Mouse (Mus musculus) bone marrow macrophage, adult 2 months (primary cell): ENCODE data around the gene Bzw1. TPM values are rescaled to one million over a fixed set of nuclear protein-coding genes. Genes with fewer than 3 reads are reported as not detected.

Experiments used
- H3K27ac ChIP-seq: 2 replicates; pipeline ENCODE4 v1.5.1; 2012; ENCODE audit warnings: low read depth, low read length; ENCODE audit not compliant: insufficient read depth
- H3K4me1 ChIP-seq: 2 replicates; pipeline ENCODE4 v1.6.1; 2012; ENCODE audit warnings: low read length; ENCODE audit not compliant: control insufficient read depth, insufficient read depth
- H3K4me3 ChIP-seq: 2 replicates; pipeline ENCODE4 v1.5.1; 2012; ENCODE audit warnings: mild to moderate bottlenecking, low read length, moderate library complexity; ENCODE audit not compliant: insufficient read depth
- CTCF ChIP-seq: IDR thresholded peaks from 2 replicates; pipeline ENCODE4 v1.5.1; 2012; ENCODE audit warnings: low read depth, mild to moderate bottlenecking, low read length, moderate library complexity
- POLR2A ChIP-seq: IDR thresholded peaks from 2 replicates; pipeline ENCODE4 v1.6.1; 2012; ENCODE audit warnings: mild to moderate bottlenecking, low read depth, low read length, borderline replicate concordance
- polyA plus RNA-seq: library from polyadenylated mRNA; stranded (reverse); fragments of >200 nt; gene quantifications from 2 replicates; pipeline ENCODE4 v1.2.4, GENCODE M21; 2012; ENCODE audit not compliant: missing spikeins, insufficient read depth, insufficient read length

Bzw1 gene
- polyA plus RNA-seq, result 113 and 126 TPM in 2 replicates

- H3K27ac ChIP-seq, result peak within 1 kb of the TSS; percentile 92
- peak within 1 kb of the TSS; percentile 83 for H3K4me3 ChIP-seq
- peaks cover 9% of the 10 kb centered on the region for H3K4me1 ChIP-seq
- peak; percentile 59; the same call in 1 of the 2 replicates for TF ChIP-seq POLR2A
- no peak for TF ChIP-seq CTCF
Observed at GRCm38 (mm10) chr1:58392652-58393283, at the start of gene Bzw1. Gene Bzw1, plus strand, starts transcription at chr1:58392898.

- H3K4me3 ChIP-seq, result no peak overlapping the region
- peaks cover 25% of the 10 kb centered on the region for H3K4me1 ChIP-seq
- no peak overlapping the region for H3K27ac ChIP-seq
- TF ChIP-seq CTCF (no peak), POLR2A (no peak)
Observed at GRCm38 (mm10) chr1:58343861-58344260, 48.8 kb upstream of the Bzw1 start.

GRCm38 (mm10) chr1:58344570-58344969, 48.1 kb upstream of the Bzw1 start:
- Histone ChIP-seq H3K4me1 (peaks cover 30% of the 10 kb centered on the region), H3K27ac (no peak overlapping the region), H3K4me3 (no peak overlapping the region)
- TF ChIP-seq POLR2A (no peak), CTCF (no peak)

GRCm38 (mm10) chr1:58346159-58346558, 46.5 kb upstream of the Bzw1 start:
- Histone ChIP-seq H3K4me1 (peaks cover 33% of the 10 kb centered on the region), H3K4me3 (no peak overlapping the region), H3K27ac (no peak overlapping the region)
- no peak for TF ChIP-seq CTCF
- TF ChIP-seq POLR2A, result no peak

GRCm38 (mm10) chr1:58348712-58349111, 44.0 kb upstream of the Bzw1 start:
- no peak for TF ChIP-seq CTCF
- TF ChIP-seq POLR2A, result no peak
- peak overlapping the region; percentile 4 for H3K4me3 ChIP-seq
- peak overlapping the region; percentile 89 for H3K27ac ChIP-seq
- H3K4me1 ChIP-seq, result peaks cover 43% of the 10 kb centered on the region

GRCm38 (mm10) chr1:58353238-58353893, 39.3 kb upstream of the Bzw1 start:
- no peak overlapping the region for H3K27ac ChIP-seq
- TF ChIP-seq CTCF, result no peak
- TF ChIP-seq POLR2A, result no peak

GRCm38 (mm10) chr1:58358958-58359901, 33.5 kb upstream of the Bzw1 start:
- TF ChIP-seq POLR2A (no peak), CTCF (no peak)
- peak overlapping the region; percentile 47 for H3K27ac ChIP-seq
- peaks cover 17% of the 10 kb centered on the region for H3K4me1 ChIP-seq
- no peak overlapping the region for H3K4me3 ChIP-seq

More at GRCm38 (mm10) chr1:58353238-58353893, 39.3 kb upstream of the Bzw1 start:
- H3K4me1 ChIP-seq, result peaks cover 28% of the 10 kb centered on the region
- no peak overlapping the region for H3K4me3 ChIP-seq

GRCm38 (mm10) chr1:58362296-58362695, 30.4 kb upstream of the Bzw1 start:
- no peak overlapping the region for H3K27ac ChIP-seq
- H3K4me1 ChIP-seq, result peaks cover 17% of the 10 kb centered on the region
- TF ChIP-seq POLR2A, result no peak
- no peak for TF ChIP-seq CTCF
- no peak overlapping the region for H3K4me3 ChIP-seq

GRCm38 (mm10) chr1:58364551-58364950, 28.1 kb upstream of the Bzw1 start:
- no peak for TF ChIP-seq CTCF
- no peak overlapping the region for H3K4me3 ChIP-seq
- H3K4me1 ChIP-seq, result peaks cover 2% of the 10 kb centered on the region; the same call in 1 of the 2 replicates
- H3K27ac ChIP-seq, result no peak overlapping the region

- TF ChIP-seq POLR2A (no peak), CTCF (no peak)
- no peak overlapping the region for H3K4me3 ChIP-seq
- H3K27ac ChIP-seq, result no peak overlapping the region
- H3K4me1 ChIP-seq, result no peaks in the 10 kb centered on the region
Observed at GRCm38 (mm10) chr1:58365829-58366228, 26.9 kb upstream of the Bzw1 start.
